Mouse (Mus musculus): ENCODE results near the gene Tmsb10. TPM values are rescaled to one million over a fixed set of nuclear protein-coding genes. Genes with fewer than 3 reads are reported as not detected.

The Tmsb10 gene
- total and polyA plus RNA-seq, 3 experiments = 31.7 to 91.3 TPM; not detected in 1

DNA sequence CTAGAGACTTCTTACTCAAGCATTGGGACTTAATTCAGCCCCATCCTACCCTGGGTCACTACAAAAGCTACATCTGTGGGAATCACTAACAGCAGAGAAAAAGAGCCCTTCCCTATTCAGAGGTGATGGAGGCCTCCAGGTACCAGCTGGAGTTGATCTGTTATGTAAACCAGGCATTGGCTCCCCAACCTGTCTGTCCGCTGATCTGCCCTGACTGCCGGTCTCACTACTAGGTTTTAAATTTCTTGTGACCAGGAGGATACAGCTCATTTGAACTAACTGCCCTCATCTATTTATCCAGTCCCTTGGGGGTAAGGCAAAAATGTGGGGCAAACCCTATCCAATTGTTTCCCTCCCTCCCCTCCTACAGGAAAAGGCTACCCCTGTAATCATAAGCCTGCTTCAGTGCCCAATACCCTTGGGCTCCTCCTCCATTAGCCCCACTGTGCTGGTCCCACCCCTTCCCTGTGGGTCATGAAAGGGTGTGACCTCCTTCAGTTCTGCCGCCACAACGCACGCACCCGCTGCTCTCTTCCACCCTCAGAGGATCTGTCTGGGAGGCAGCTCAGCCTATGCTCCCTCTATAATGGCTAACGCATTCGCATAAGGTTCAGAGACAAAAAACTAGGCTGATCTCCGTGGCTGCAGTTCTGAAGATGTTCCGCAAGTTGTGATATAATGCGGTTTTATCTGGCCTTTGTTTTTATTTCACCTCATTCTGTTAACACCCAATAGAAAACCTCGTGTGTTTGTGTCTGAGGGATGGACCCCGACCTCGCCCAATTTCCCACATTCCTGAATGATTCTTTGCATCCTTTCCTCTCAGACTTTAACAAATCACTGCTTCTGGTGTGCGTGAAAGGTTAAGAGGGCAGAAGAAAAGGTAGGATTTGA is 2.1 kb downstream of the Tmsb10 start:
- Histone ChIP-seq H3K9me3 (replicated peaks; ENCODE audit: insufficient read depth, low read length) (no peaks in the 10 kb centered on the region), H3K4me1 (ENCODE audit: control insufficient read depth in 1 of 2, insufficient read depth in 2 of 2, low read length in 2 of 2) (no peaks in the 10 kb centered on the region), H3K4me3 (ENCODE audit: control insufficient read depth in 1 of 2, insufficient read depth in 1 of 2, low read depth in 2 of 2, low read length in 2 of 2) (no peak overlapping the region), H3K27me3 (ENCODE audit: control insufficient read depth in 1 of 2, insufficient read depth in 2 of 2, low read length in 2 of 2) (no peaks in the 10 kb centered on the region; a peak in 2 of 4 replicates), H3K79me2 (ENCODE audit: control insufficient read depth, insufficient read depth, low read length, poor library complexity) (0 out of 2 replicates have a peak, but pooled peaks cover 1% of the 10 kb centered on the region), H3K36me3 (ENCODE audit: control insufficient read depth in 1 of 2, insufficient read depth in 2 of 2, low read length in 2 of 2) (no peaks in the 10 kb centered on the region), H3K27ac (ENCODE audit: control insufficient read depth, low read depth, low read length) (no peak overlapping the region), H3K9ac (ENCODE audit: control insufficient read depth, low read depth, low read length, poor library complexity, severe bottlenecking) (no peak overlapping the region)
- no peak for TF ChIP-seq ZNF384 (IDR thresholded peaks at IDR 0.05; ENCODE audit: low read depth, low read length)
- TF ChIP-seq BHLHE40 (IDR thresholded peaks at IDR 0.05; ENCODE audit: borderline replicate concordance, low read depth, low read length) = no peak
- TF ChIP-seq TBP (IDR thresholded peaks at IDR 0.05; ENCODE audit: low read depth, low read length) = no peak
- no peak for TF ChIP-seq CHD1 (IDR thresholded peaks at IDR 0.05; ENCODE audit: low read depth, low read length)
- no peak for TF ChIP-seq RAD21 (IDR thresholded peaks at IDR 0.05; ENCODE audit: low read depth, low read length)
- no peak for TF ChIP-seq KAT2A (conservative IDR thresholded peaks at IDR 0.05; ENCODE audit: low read depth, low read length)
- TF ChIP-seq EP300 (IDR thresholded peaks at IDR 0.05; ENCODE audit: low read depth in 1 of 2, low read length in 2 of 2) = no peak
- TF ChIP-seq MYB (IDR thresholded peaks at IDR 0.05; ENCODE audit: low read depth, low read length) = no peak
- no peak for TF ChIP-seq TAL1 (IDR thresholded peaks at IDR 0.05; ENCODE audit: low read length)
- no peak for TF ChIP-seq SIN3A (IDR thresholded peaks at IDR 0.05; ENCODE audit: low read length)
- no peak for DNase-seq (ENCODE audit: low read depth, low spot score)

DNA sequence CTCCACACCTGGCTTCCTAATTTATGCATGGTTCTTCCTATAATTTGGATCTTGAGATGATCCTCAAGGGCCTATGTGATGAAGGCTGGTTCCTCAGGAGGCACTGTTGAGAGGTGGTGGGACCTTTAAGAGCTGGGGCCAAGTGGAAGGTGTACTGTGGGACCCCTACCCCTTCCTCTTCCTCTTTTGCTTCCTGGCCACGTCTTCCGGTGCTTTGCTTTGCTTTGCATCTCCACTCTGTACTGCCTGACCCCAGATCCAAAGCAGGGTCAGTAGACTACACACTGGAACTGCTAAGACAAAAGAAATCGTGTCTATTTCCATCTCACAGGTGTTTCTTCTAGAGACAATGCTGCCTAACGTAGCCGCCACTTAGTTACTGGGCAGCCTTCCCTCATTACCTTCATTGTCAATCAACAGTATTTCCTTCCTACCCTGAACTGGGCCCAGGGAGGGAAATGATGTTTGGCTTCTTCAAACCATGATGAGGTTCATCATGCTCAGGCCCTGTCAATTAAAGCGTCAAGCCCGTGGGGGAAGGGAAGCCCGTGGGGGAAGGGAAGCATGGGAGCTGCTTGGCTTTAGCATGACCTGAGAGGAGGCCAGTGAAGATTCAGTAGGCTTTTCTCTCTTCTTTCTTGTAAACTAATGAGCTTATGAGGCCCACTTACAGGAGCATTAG is 2.9 kb downstream of the Tmsb10 start:
- Histone ChIP-seq H3K79me2 (ENCODE audit: control insufficient read depth, insufficient read depth, low read length, poor library complexity) (0 out of 2 replicates have a peak, but pooled peaks cover 1% of the 10 kb centered on the region), H3K27ac (ENCODE audit: control insufficient read depth, low read depth, low read length) (no peak overlapping the region), H3K9me3 (replicated peaks; ENCODE audit: insufficient read depth, low read length) (no peaks in the 10 kb centered on the region), H3K27me3 (ENCODE audit: control insufficient read depth in 1 of 2, insufficient read depth in 2 of 2, low read length in 2 of 2) (no peaks in the 10 kb centered on the region; a peak in 2 of 4 replicates), H3K4me1 (ENCODE audit: control insufficient read depth in 1 of 2, insufficient read depth in 2 of 2, low read length in 2 of 2) (no peaks in the 10 kb centered on the region), H3K9ac (ENCODE audit: control insufficient read depth, low read depth, low read length, poor library complexity, severe bottlenecking) (no peak overlapping the region), H3K4me3 (ENCODE audit: control insufficient read depth in 1 of 2, insufficient read depth in 1 of 2, low read depth in 2 of 2, low read length in 2 of 2) (no peak overlapping the region), H3K36me3 (ENCODE audit: control insufficient read depth in 1 of 2, insufficient read depth in 2 of 2, low read length in 2 of 2) (no peaks in the 10 kb centered on the region)
- DNase-seq (ENCODE audit: low read depth, low spot score) = no peak
- TF ChIP-seq MYB (IDR thresholded peaks at IDR 0.05; ENCODE audit: low read depth, low read length) (no peak), RCOR1 (IDR thresholded peaks at IDR 0.05; ENCODE audit: low read depth, low read length) (no peak), USF2 (IDR thresholded peaks at IDR 0.05; ENCODE audit: borderline replicate concordance in 1 of 2, insufficient read depth in 1 of 2, low read depth in 1 of 2, low read length in 2 of 2) (no peak), CTCF (IDR thresholded peaks at IDR 0.05 in 2 of 3, conservative IDR thresholded peaks at IDR 0.05 in 1 of 3; ENCODE audit: control insufficient read depth in 1 of 3, insufficient read depth in 1 of 3, low read depth in 2 of 3, low read length in 3 of 3, poor library complexity in 1 of 3, severe bottlenecking in 1 of 3) (no peak), SMC3 (IDR thresholded peaks at IDR 0.05; ENCODE audit: low read depth, low read length) (no peak), POLR2AphosphoS2 (IDR thresholded peaks at IDR 0.05; ENCODE audit: low read length) (no peak), BHLHE40 (IDR thresholded peaks at IDR 0.05; ENCODE audit: borderline replicate concordance, low read depth, low read length) (no peak), USF1 (IDR thresholded peaks at IDR 0.05; ENCODE audit: low read depth, low read length) (no peak), RAD21 (IDR thresholded peaks at IDR 0.05; ENCODE audit: low read depth, low read length) (no peak), ZMIZ1 (IDR thresholded peaks at IDR 0.05; ENCODE audit: low read depth, low read length) (no peak), GABPA (IDR thresholded peaks at IDR 0.05; ENCODE audit: low read depth, low read length) (no peak), SIN3A (IDR thresholded peaks at IDR 0.05; ENCODE audit: low read length) (no peak), MAX (IDR thresholded peaks at IDR 0.05; ENCODE audit: low read length) (no peak), ZKSCAN1 (IDR thresholded peaks at IDR 0.05; ENCODE audit: low read depth, low read length) (no peak)
